Mouse (Mus musculus) hindbrain, postnatal 0 days (tissue): Measurements from ENCODE around the gene Cnih3. TPM values are rescaled to one million over a fixed set of nuclear protein-coding genes. Genes with fewer than 3 reads are reported as not detected.

Experiments
- ATAC-seq: fragments of 200-750 bp; cut with Nextera tagmentation; 2 replicates; pipeline ENCODE4 v1.8.0; 2017; ENCODE audit warnings: mild to moderate bottlenecking, moderate TSS enrichment, moderate library complexity
- DNase-seq: peaks from one replicate; pipeline ENCODE4 v3.0.0-alpha.2; 2015; ENCODE audit warnings: low spot score
- H3K27ac ChIP-seq: fragments of 300-500 bp; sonication (generic); 2 replicates; pipeline ENCODE4 v1.5.1; 2014; ENCODE audit warnings: mild to moderate bottlenecking
- H3K27me3 ChIP-seq: fragments of 300-500 bp; sonication (generic); 2 replicates; pipeline ENCODE4 v1.6.1; 2014; ENCODE audit warnings: low read length, mixed read lengths; ENCODE audit not compliant: insufficient read depth
- H3K36me3 ChIP-seq: fragments of 300-500 bp; sonication (generic); 2 replicates; pipeline ENCODE4 v1.6.1; 2014; ENCODE audit warnings: low read length, mixed read lengths; ENCODE audit not compliant: insufficient read depth
- H3K4me1 ChIP-seq: fragments of 300-500 bp; sonication (generic); 2 replicates; pipeline ENCODE4 v1.6.1; 2014; ENCODE audit warnings: antibody characterized with exemption, low read length, mixed read lengths; ENCODE audit not compliant: insufficient read depth
- H3K4me2 ChIP-seq: fragments of 300-500 bp; sonication (generic); 2 replicates; pipeline ENCODE4 v1.6.1; 2014; ENCODE audit warnings: low read depth, mild to moderate bottlenecking, low read length, moderate library complexity, mixed read lengths
- H3K4me3 ChIP-seq: fragments of 300-500 bp; sonication (generic); 2 replicates; pipeline ENCODE4 v1.5.1; 2014; ENCODE audit warnings: low read length
- H3K9ac ChIP-seq: fragments of 300-500 bp; sonication (generic); replicated peaks from 2 replicates; pipeline ENCODE4 v1.6.1; 2014; ENCODE audit warnings: mild to moderate bottlenecking, low read length, moderate library complexity, mixed read lengths
- H3K9me3 ChIP-seq: fragments of 300-500 bp; sonication (generic); 2 replicates; pipeline ENCODE4 v1.6.1; 2016; ENCODE audit warnings: low read length, mixed read lengths
- CTCF ChIP-seq: IDR thresholded peaks from 2 replicates; pipeline ENCODE4 v1.5.1; 2016; ENCODE audit warnings: antibody characterized with exemption, control low read depth, low read depth
- WGBS: fragments of 180-500 bp; shearing (Covaris S2); extraction: QIAGEN DNeasy Blood & Tissue Kit; methylation state at CpG from one replicate; pipeline ENCODE4 v1.1.7; 2014; 5-methylcytosine and 5-hydroxymethylcytosine counted together
- polyA plus RNA-seq: library from polyadenylated mRNA; unstranded; fragments of >200 nt; fragmentation: Nextera tagmentation; extraction: Ambion mirVana; gene quantifications from 2 replicates; pipeline ENCODE4 v1.2.1, GENCODE M21; 2015
- total RNA-seq: library from RNA; depleted of rRNA; stranded (reverse); fragments of >200 nt; gene quantifications from 2 replicates; pipeline ENCODE4 v1.2.3, GENCODE M21; 2014

Cnih3 gene
- total and polyA plus RNA-seq, 2 experiments from 2014 or later: 13.2 to 23.0 TPM

- H3K27me3 ChIP-seq: peaks cover 3% of the 10 kb centered on the region; the same call in 1 of the 2 replicates
- no peak overlapping the region for H3K4me3 ChIP-seq
- no peaks in the 10 kb centered on the region for H3K36me3 ChIP-seq
- no peak for TF ChIP-seq CTCF
- 42% methylated on average over 15 of the region's 15 CpGs for WGBS
- no peak overlapping the region for H3K4me2 ChIP-seq
- no peak for ATAC-seq
- no peak overlapping the region for H3K27ac ChIP-seq
- H3K9me3 ChIP-seq: no peaks in the 10 kb centered on the region
- no peaks in the 10 kb centered on the region for H3K4me1 ChIP-seq
- no peak for DNase-seq
- no peak overlapping the region for H3K9ac ChIP-seq
Observed at GRCm38 (mm10) chr1:181345547-181345946, 6.9 kb upstream of the Cnih3 start.

GRCm38 (mm10) chr1:181352043-181352366 lies 423 bp upstream of the Cnih3 start:
- H3K27me3 ChIP-seq: peaks cover 16% of the 10 kb centered on the region
- H3K36me3 ChIP-seq: no peaks in the 10 kb centered on the region
- H3K4me3 ChIP-seq: peak overlapping the region; percentile 53
- H3K4me2 ChIP-seq: peak overlapping the region; percentile 99
- H3K27ac ChIP-seq: no peak overlapping the region
- 4% methylated on average over 3 of the region's 3 CpGs for WGBS
- no peak for TF ChIP-seq CTCF
- DNase-seq (no peak), ATAC-seq (no peak; the same call in 1 of the 2 replicates)
- H3K9ac ChIP-seq: peak overlapping the region; percentile 58
- H3K9me3 ChIP-seq: no peaks in the 10 kb centered on the region
- 0 out of 2 replicates have a peak, but pooled peaks cover 8% of the 10 kb centered on the region for H3K4me1 ChIP-seq

GRCm38 (mm10) chr1:181353200-181354097 lies 1.0 kb downstream of the Cnih3 start:
- H3K4me3 ChIP-seq: peak overlapping the region; percentile 53
- H3K27me3 ChIP-seq: peaks cover 16% of the 10 kb centered on the region
- no peaks in the 10 kb centered on the region for H3K36me3 ChIP-seq
- DNase-seq: peak; percentile 22
- ATAC-seq: no peak
- H3K9ac ChIP-seq: peak overlapping the region; percentile 58
- no peak for TF ChIP-seq CTCF
- H3K4me2 ChIP-seq: peak overlapping the region; percentile 99
- WGBS: 3% methylated on average over 33 of the region's 33 CpGs
- H3K4me1 ChIP-seq: peaks cover 8% of the 10 kb centered on the region; the same call in 1 of the 2 replicates
- H3K27ac ChIP-seq: no peak overlapping the region
- H3K9me3 ChIP-seq: no peaks in the 10 kb centered on the region

GRCm38 (mm10) chr1:181355683-181356082 lies 3.3 kb downstream of the Cnih3 start:
- Histone ChIP-seq H3K27ac (no peak overlapping the region), H3K9me3 (no peaks in the 10 kb centered on the region), H3K36me3 (no peaks in the 10 kb centered on the region), H3K4me2 (no peak overlapping the region), H3K4me3 (no peak overlapping the region), H3K27me3 (peaks cover 16% of the 10 kb centered on the region; the same call in 1 of the 2 replicates), H3K4me1 (peaks cover 11% of the 10 kb centered on the region; the same call in 1 of the 2 replicates), H3K9ac (no peak overlapping the region)
- WGBS: 80% methylated on average over 5 of the region's 5 CpGs
- no peak for DNase-seq
- ATAC-seq: no peak
- no peak for TF ChIP-seq CTCF

- TF ChIP-seq CTCF: no peak
- H3K27me3 ChIP-seq: 0 out of 2 replicates have a peak, but pooled peaks cover 8% of the 10 kb centered on the region
- no peak overlapping the region for H3K4me3 ChIP-seq
- H3K4me1 ChIP-seq: peaks cover 11% of the 10 kb centered on the region; the same call in 1 of the 2 replicates
- DNase-seq (no peak), ATAC-seq (no peak)
- H3K36me3 ChIP-seq: no peaks in the 10 kb centered on the region
- WGBS: 62% methylated on average over 2 of the region's 2 CpGs
- no peaks in the 10 kb centered on the region for H3K9me3 ChIP-seq
- H3K27ac ChIP-seq: no peak overlapping the region
- no peak overlapping the region for H3K9ac ChIP-seq
- no peak overlapping the region for H3K4me2 ChIP-seq
Observed at GRCm38 (mm10) chr1:181357870-181358269, 5.4 kb downstream of the Cnih3 start.

- no peaks in the 10 kb centered on the region for H3K9me3 ChIP-seq
- no peak overlapping the region for H3K4me3 ChIP-seq
- 0 out of 2 replicates have a peak, but pooled peaks cover 8% of the 10 kb centered on the region for H3K27me3 ChIP-seq
- no peak for TF ChIP-seq CTCF
- 40% methylated on average over 7 of the region's 7 CpGs for WGBS
- no peak for ATAC-seq
- H3K27ac ChIP-seq: no peak overlapping the region
- H3K36me3 ChIP-seq: no peaks in the 10 kb centered on the region
- H3K4me1 ChIP-seq: peaks cover 5% of the 10 kb centered on the region; the same call in 1 of the 2 replicates
- no peak overlapping the region for H3K4me2 ChIP-seq
- no peak overlapping the region for H3K9ac ChIP-seq
- DNase-seq: no peak
Observed at GRCm38 (mm10) chr1:181358526-181358925, 6.1 kb downstream of the Cnih3 start.

- Histone ChIP-seq H3K9me3 (no peaks in the 10 kb centered on the region), H3K4me2 (no peak overlapping the region), H3K4me3 (no peak overlapping the region), H3K27me3 (no peaks in the 10 kb centered on the region), H3K27ac (no peak overlapping the region), H3K36me3 (no peaks in the 10 kb centered on the region), H3K4me1 (peaks cover 3% of the 10 kb centered on the region; the same call in 1 of the 2 replicates), H3K9ac (no peak overlapping the region)
- ATAC-seq: no peak
- no peak for TF ChIP-seq CTCF
- no peak for DNase-seq
- WGBS: 91% methylated on average over 3 of the region's 3 CpGs
Observed at GRCm38 (mm10) chr1:181360732-181361131, 8.3 kb downstream of the Cnih3 start.
